Mouse (Mus musculus) CH12.LX (cell line): ENCODE results near the gene Slc38a5. TPM values are rescaled to one million over a fixed set of nuclear protein-coding genes. Genes with fewer than 3 reads are reported as not detected.

Source experiments
- DNase-seq: peaks from one replicate; pipeline ENCODE4 v3.0.0-alpha.2; 2013; ENCODE audit errors: extremely low read depth
- H3K27ac ChIP-seq: 2 replicates; pipeline ENCODE4 v1.5.1; 2012; ENCODE audit warnings: low read depth, mild to moderate bottlenecking, control low read depth, moderate library complexity; ENCODE audit not compliant: insufficient read depth
- H3K27me3 ChIP-seq: replicated peaks from 2 replicates; pipeline ENCODE3; 2012; ENCODE audit warnings: inconsistent platforms
- H3K36me3 ChIP-seq, 2 experiments: replicated peaks in 1 of 2; 2 replicates each; pipeline versions ENCODE3 to v1.6.1; 2012; ENCODE audit warnings: inconsistent platforms in 1 of 2, low read length in 1 of 2, mild to moderate bottlenecking in 1 of 2, mixed read lengths in 1 of 2, moderate library complexity in 1 of 2; ENCODE audit not compliant: control insufficient read depth in 1 of 2, insufficient read depth in 1 of 2
- H3K4me1 ChIP-seq, 2 experiments: 2 replicates each; pipeline ENCODE4 v1.6.1; 2012; ENCODE audit warnings: inconsistent platforms in 1 of 2, moderate library complexity in 1 of 2; ENCODE audit not compliant: insufficient read depth in 2 of 2, control insufficient read depth in 1 of 2
- H3K4me2 ChIP-seq: 2 replicates; pipeline ENCODE4 v1.6.1; 2012; ENCODE audit warnings: low read depth, mild to moderate bottlenecking, control low read depth; ENCODE audit not compliant: poor library complexity, insufficient read depth, severe bottlenecking
- H3K4me3 ChIP-seq, 3 experiments: fragments of 150-350 bp in 1 of 3; sonication (generic) in 1 of 3; replicated peaks in 1 of 3; 2 replicates each; pipeline versions ENCODE3 to v1.5.1; 2011 to 2012; ENCODE audit warnings: low read depth in 2 of 3, low read length in 2 of 3, mild to moderate bottlenecking in 2 of 3, moderate library complexity in 2 of 3, control low read depth in 1 of 3, improper control_type of control experiment in 1 of 3, inconsistent platforms in 1 of 3, mixed read lengths in 1 of 3; ENCODE audit not compliant: poor library complexity in 1 of 3
- H3K79me2 ChIP-seq: replicated peaks from 2 replicates; pipeline ENCODE4 v1.6.1; 2012; ENCODE audit warnings: mild to moderate bottlenecking, moderate library complexity; ENCODE audit not compliant: control insufficient read depth, poor library complexity, insufficient read depth, severe bottlenecking; ENCODE audit errors: extremely low read depth
- H3K9ac ChIP-seq: 2 replicates; pipeline ENCODE4 v1.6.1; 2012; ENCODE audit warnings: low read depth, mild to moderate bottlenecking, control low read depth, moderate library complexity; ENCODE audit not compliant: insufficient read depth
- H3K9me3 ChIP-seq: replicated peaks from 2 replicates; pipeline ENCODE3; 2012; ENCODE audit warnings: low read length, inconsistent platforms, mixed read lengths
- BHLHE40 ChIP-seq: IDR thresholded peaks from 2 replicates; pipeline ENCODE4 v1.6.1; 2011; ENCODE audit warnings: mild to moderate bottlenecking, low read depth, low read length, improper control_type of control experiment
- CHD1 ChIP-seq: IDR thresholded peaks from 2 replicates; pipeline ENCODE4 v1.6.1; 2012; ENCODE audit warnings: low read depth, low read length, improper control_type of control experiment, inconsistent platforms
- CTCF ChIP-seq, 2 experiments: IDR thresholded peaks in 1 of 2; conservative IDR thresholded peaks in 1 of 2; 2 replicates each; pipeline ENCODE4 v1.5.1; 2011 to 2012; ENCODE audit warnings: low read depth in 2 of 2, low read length in 2 of 2, improper control_type of control experiment in 1 of 2, inconsistent platforms in 1 of 2, mild to moderate bottlenecking in 1 of 2, moderate library complexity in 1 of 2
- E2F4 ChIP-seq: IDR thresholded peaks from 2 replicates; pipeline ENCODE4 v1.6.1; 2011; ENCODE audit warnings: low read depth, low read length, improper control_type of control experiment; ENCODE audit not compliant: insufficient replicate concordance
- GABPA ChIP-seq: IDR thresholded peaks from 2 replicates; pipeline ENCODE4 v1.6.1; 2012; ENCODE audit warnings: low read depth, low read length, improper control_type of control experiment, inconsistent platforms; ENCODE audit not compliant: insufficient replicate concordance
- HCFC1 ChIP-seq: IDR thresholded peaks from 2 replicates; pipeline ENCODE4 v1.6.1; 2012; ENCODE audit warnings: low read depth, mild to moderate bottlenecking, inconsistent platforms, low read length, improper control_type of control experiment
- IRF4 ChIP-seq: IDR thresholded peaks from 2 replicates; pipeline ENCODE4 v1.6.1; 2014; ENCODE audit warnings: low read depth, mild to moderate bottlenecking, inconsistent platforms, low read length, improper control_type of control experiment
- MAZ ChIP-seq: IDR thresholded peaks from 2 replicates; pipeline ENCODE4 v1.6.1; 2012; ENCODE audit warnings: low read depth, mild to moderate bottlenecking, inconsistent platforms, low read length, improper control_type of control experiment, moderate library complexity
- MEF2A ChIP-seq: IDR thresholded peaks from 2 replicates; pipeline ENCODE4 v1.6.1; 2014; ENCODE audit warnings: low read depth, mild to moderate bottlenecking, inconsistent platforms, low read length, improper control_type of control experiment, borderline replicate concordance
- MXI1 ChIP-seq: IDR thresholded peaks from 2 replicates; pipeline ENCODE4 v1.6.1; 2011; ENCODE audit warnings: mild to moderate bottlenecking, low read depth, low read length, improper control_type of control experiment
- MYC ChIP-seq: IDR thresholded peaks from 2 replicates; pipeline ENCODE4 v1.6.1; 2011; ENCODE audit warnings: low read depth, mild to moderate bottlenecking, improper control_type of control experiment, low read length
- NELFE ChIP-seq: IDR thresholded peaks from 2 replicates; pipeline ENCODE4 v1.6.1; 2011; ENCODE audit warnings: low read depth, low read length, improper control_type of control experiment
- NRF1 ChIP-seq: IDR thresholded peaks from 2 replicates; pipeline ENCODE4 v1.6.1; 2014; ENCODE audit warnings: low read depth, mild to moderate bottlenecking, inconsistent platforms, low read length, improper control_type of control experiment, moderate library complexity
- PAX5 ChIP-seq: IDR thresholded peaks from 2 replicates; pipeline ENCODE4 v1.6.1; 2012; ENCODE audit warnings: low read length, inconsistent platforms, mixed read lengths
- POLR2A ChIP-seq: IDR thresholded peaks from 2 replicates; pipeline ENCODE4 v1.6.1; 2011; ENCODE audit warnings: low read depth, mild to moderate bottlenecking, improper control_type of control experiment, low read length
- RAD21 ChIP-seq: IDR thresholded peaks from 2 replicates; pipeline ENCODE4 v1.6.1; 2011; ENCODE audit warnings: low read depth, mild to moderate bottlenecking, low read length, improper control_type of control experiment, moderate library complexity
- RCOR1 ChIP-seq: conservative IDR thresholded peaks from 2 replicates; pipeline ENCODE4 v1.6.1; 2012; ENCODE audit warnings: low read depth, mild to moderate bottlenecking, inconsistent platforms, low read length, improper control_type of control experiment
- TCF12 ChIP-seq: IDR thresholded peaks from 2 replicates; pipeline ENCODE4 v1.6.1; 2014; ENCODE audit warnings: low read depth, mild to moderate bottlenecking, inconsistent platforms, low read length, improper control_type of control experiment
- USF1 ChIP-seq: IDR thresholded peaks from 2 replicates; pipeline ENCODE4 v1.6.1; 2014; ENCODE audit warnings: low read depth, mild to moderate bottlenecking, inconsistent platforms, low read length, improper control_type of control experiment
- USF2 ChIP-seq: conservative IDR thresholded peaks from 2 replicates; pipeline ENCODE4 v1.6.1; 2011; ENCODE audit warnings: low read depth, low read length, improper control_type of control experiment
- dilution Hi-C: fragments of 300-500 bp; cut with MboI; formaldehyde crosslinking; loops from 2 replicates; pipeline ENCODE4 v1.14.3; 2020; ENCODE audit warnings: low sequenced_read_pairs; ENCODE audit not compliant: extremely low pct_unique_long_range_greater_than_20kb, extremely low pct_ligation_motif_present
- in situ Hi-C: fragments of 300-500 bp; cut with MboI; formaldehyde crosslinking; loops from 3 replicates; pipeline ENCODE4 v1.14.3; 2019; ENCODE audit warnings: low sequenced_read_pairs, low pct_ligation_motif_present, low pct_unique_long_range_greater_than_20kb, mixed read lengths
- polyA plus RNA-seq: library from polyadenylated mRNA; unstranded; fragments of >175 nt; gene quantifications from 2 replicates; pipeline ENCODE4 v1.2.1, GENCODE M21; 2012; ENCODE audit warnings: low read depth; ENCODE audit not compliant: insufficient read length
- total RNA-seq, 2 experiments: library from RNA; depleted of rRNA; stranded (reverse); fragments of 300-350 nt in 1 of 2; fragments of >200 nt in 1 of 2; gene quantifications; 2 replicates each; pipeline ENCODE4 v1.2.3; 2012 to 2014

The Slc38a5 gene
- total and polyA plus RNA-seq, 3 experiments: not detected

GRCm38 (mm10) chrX:8264222-8264621 lies 6.7 kb upstream of the Slc38a5 start:
- no peaks in the 10 kb centered on the region for H3K79me2 ChIP-seq
- H3K4me3 ChIP-seq: no peak overlapping the region
- DNase-seq: no peak
- H3K27ac ChIP-seq: no peak overlapping the region
- H3K9ac ChIP-seq: no peak overlapping the region
- dilution Hi-C loops (no loop called here), in situ Hi-C loops (no loop called here)
- no peaks in the 10 kb centered on the region for H3K27me3 ChIP-seq
- H3K9me3 ChIP-seq: no peaks in the 10 kb centered on the region
- no peak overlapping the region for H3K4me2 ChIP-seq
- no peak for TF ChIP-seq RAD21
- TF ChIP-seq RCOR1: no peak
- no peak for TF ChIP-seq GABPA
- no peak for TF ChIP-seq MYC
- H3K36me3 ChIP-seq: no peaks in the 10 kb centered on the region
- H3K4me1 ChIP-seq: no peaks in the 10 kb centered on the region

- Histone ChIP-seq H3K36me3 (no peaks in the 10 kb centered on the region), H3K9ac (no peak overlapping the region), H3K4me1 (no peaks in the 10 kb centered on the region), H3K27me3 (peaks cover 4% of the 10 kb centered on the region), H3K27ac (no peak overlapping the region), H3K9me3 (no peaks in the 10 kb centered on the region), H3K4me3 (no peak overlapping the region)
- dilution Hi-C loops: no loop called here
- DNase-seq: no peak
- TF ChIP-seq CHD1 (no peak), CTCF (conservative IDR thresholded peaks at IDR 0.05 in 1 of 2, IDR thresholded peaks at IDR 0.05 in 1 of 2; ENCODE audit: low read depth in 2 of 2, low read length in 2 of 2) (no peak), POLR2A (no peak), MYC (no peak), PAX5 (no peak), USF2 (no peak), HCFC1 (no peak), E2F4 (no peak), NELFE (no peak), MXI1 (no peak), TCF12 (no peak), MAZ (no peak), MEF2A (no peak), IRF4 (no peak), NRF1 (no peak), USF1 (no peak), BHLHE40 (no peak), RAD21 (no peak)
- TF ChIP-seq, all 38 proteins: peak for 0
- Histone ChIP-seq H3K79me2 (no peaks in the 10 kb centered on the region), H3K4me2 (no peak overlapping the region)
- in situ Hi-C loops: no loop called here
Measured at GRCm38 (mm10) chrX:8272000-8272399, 1.1 kb downstream of the Slc38a5 start.
